Mouse (Mus musculus) left cerebral cortex, postnatal 25 days (tissue): ENCODE results near the gene Gna11. TPM values are rescaled to one million over a fixed set of nuclear protein-coding genes. Genes with fewer than 3 reads are reported as not detected.

Source experiments
- DNase-seq, 2 experiments: peaks; one replicate each; pipeline ENCODE4 v3.0.0; 2022; ENCODE audit warnings: low spot score in 2 of 2, mixed read lengths in 1 of 2
- intact Hi-C: fragments of 180-260 bp; cut with DNase I; formaldehyde crosslinking; loops from one replicate; pipeline ENCODE4 v1.15.1; 2025
- total RNA-seq, 2 experiments: library from RNA; stranded (reverse); gene quantifications; 2 replicates each; pipeline ENCODE4 v1.2.3; 2021

The Gna11 gene
- total RNA-seq, 2 experiments from 2014 or later, result 101 to 107 TPM

GRCm38 (mm10) chr10:81568381-81569191 lies 23.6 kb upstream of the Gna11 start:
- no peak for DNase-seq

DNA sequence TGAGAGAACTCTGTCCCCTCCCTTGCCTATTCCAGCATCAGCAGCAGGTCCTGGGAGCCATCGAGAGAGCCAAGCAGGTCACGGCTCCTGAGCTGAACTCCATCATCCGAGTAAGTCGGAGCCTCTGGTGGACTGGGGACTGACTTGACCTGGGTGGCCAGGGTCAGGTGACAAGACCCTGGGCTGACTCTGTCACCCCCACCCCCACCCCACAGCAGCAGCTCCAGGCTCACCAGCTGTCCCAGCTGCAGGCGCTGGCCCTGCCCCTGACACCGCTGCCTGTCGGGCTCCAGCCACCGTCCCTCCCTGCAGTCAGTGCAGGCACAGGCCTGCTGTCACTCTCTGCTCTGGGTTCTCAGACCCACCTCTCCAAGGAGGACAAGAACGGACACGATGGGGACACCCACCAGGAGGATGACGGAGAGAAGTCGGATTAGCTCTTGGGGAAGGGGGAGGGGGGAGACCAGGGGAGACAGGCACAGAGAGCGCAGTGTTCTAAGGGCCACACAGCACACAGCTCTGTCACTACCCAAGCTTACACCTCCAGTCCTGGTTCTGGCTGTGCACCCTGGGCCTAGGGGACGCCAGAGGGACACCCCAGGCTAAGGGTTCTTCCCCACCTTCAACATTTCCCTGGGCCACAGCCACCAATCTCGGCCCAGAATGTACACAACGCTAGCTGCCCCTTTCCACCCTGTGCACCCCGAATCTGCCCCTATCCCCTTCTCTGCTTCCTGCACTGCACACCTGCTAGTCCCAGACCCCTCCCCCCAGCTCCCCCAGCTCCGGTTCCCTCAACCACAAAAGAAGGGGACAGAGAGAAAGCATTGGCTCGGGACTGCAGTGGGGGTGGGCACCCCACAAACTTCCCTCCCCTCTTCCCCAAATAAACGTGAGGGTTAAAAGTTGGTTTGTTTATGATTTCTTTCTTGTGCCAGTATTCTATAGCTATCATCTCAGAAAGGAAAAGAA lies 20.6 kb upstream of the Gna11 start:
- no peak for DNase-seq
- intact Hi-C loops, result no loop called here

More at GRCm38 (mm10) chr10:81568381-81569191, 23.6 kb upstream of the Gna11 start:
- intact Hi-C loops, result no loop called here

GRCm38 (mm10) chr10:81564734-81565133 lies 19.7 kb upstream of the Gna11 start:
- DNase-seq, result peak; percentile 53 to 54
- intact Hi-C loops, result loop anchor here (5.0 kb wide), 1 partner anchor 38 kb away; the partner anchor contains the start of gene Tle6

DNA sequence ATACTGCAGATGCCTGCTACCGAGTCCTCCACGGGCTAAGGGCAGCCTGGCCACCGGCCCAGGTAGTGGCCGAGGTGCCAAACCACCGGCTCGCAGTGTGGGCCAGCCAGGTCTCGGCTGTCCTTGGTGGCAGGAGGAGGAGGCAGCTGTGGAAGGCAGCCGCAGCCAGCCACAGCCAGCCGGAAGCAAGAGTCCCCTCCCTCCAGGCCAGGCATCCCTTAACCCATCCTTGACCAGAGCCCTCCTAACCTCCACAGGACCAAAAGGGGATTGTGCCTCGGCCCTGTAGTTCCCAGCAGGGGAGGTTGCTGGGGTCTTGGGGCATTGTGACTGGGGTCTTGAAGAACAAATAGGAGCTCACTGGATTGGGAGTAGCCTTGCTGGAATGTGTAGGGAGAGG lies 19.2 kb upstream of the Gna11 start:
- intact Hi-C loops, result loop anchor here (5.0 kb wide), 1 partner anchor 38 kb away; the partner anchor contains the start of gene Tle6

GRCm38 (mm10) chr10:81563481-81563880 lies 18.5 kb upstream of the Gna11 start:
- DNase-seq, result no peak
- intact Hi-C loops, result loop anchor here (5.0 kb wide), 1 partner anchor 39 kb away; the partner anchor contains the start of gene Tle6

More for the DNA sequence above, 19.2 kb upstream of the Gna11 start:
- no peak for DNase-seq

- intact Hi-C loops, result loop anchor here (5.0 kb wide), 1 partner anchor 40 kb away; the partner anchor contains the start of gene Tle6
- DNase-seq, result no peak
These were observed 17.4 kb upstream of the Gna11 start for GRCm38 (mm10) chr10:81562411-81562810.

- no peak for DNase-seq
- intact Hi-C loops, result loop anchor here (5.0 kb wide), 1 partner anchor 41 kb away; the partner anchor contains the start of gene Tle6
These were observed 15.9 kb upstream of the Gna11 start for GRCm38 (mm10) chr10:81560719-81561459.

GRCm38 (mm10) chr10:81559627-81560539 lies 14.9 kb upstream of the Gna11 start:
- peak; percentile 73 to 80 for DNase-seq
- intact Hi-C loops, result loop anchor here (5.0 to 10.0 kb wide), 2 partner anchors 42 to 1875 kb away; partner anchors contain the start of genes Cdc34, Gzmm and Tle6

- intact Hi-C loops, result loop anchor here (10.0 kb wide), 1 partner anchor 1874 kb away; the partner anchor contains the start of genes Cdc34 and Gzmm
These were observed 14.2 kb upstream of the Gna11 start, which contains the start of gene Aes for GRCm38 (mm10) chr10:81559163-81559626. Gene Aes (plus strand): TSS chr10:81559488.

GRCm38 (mm10) chr10:81557491-81557890 lies 12.5 kb upstream of the Gna11 start:
- intact Hi-C loops, result loop anchor here (10.0 kb wide), 1 partner anchor 1873 kb away; the partner anchor contains the start of genes Cdc34 and Gzmm
- no peak for DNase-seq

More at GRCm38 (mm10) chr10:81559163-81559626, 14.2 kb upstream of the Gna11 start, which contains the start of gene Aes:
- DNase-seq, result peak; percentile 70 to 77

DNA sequence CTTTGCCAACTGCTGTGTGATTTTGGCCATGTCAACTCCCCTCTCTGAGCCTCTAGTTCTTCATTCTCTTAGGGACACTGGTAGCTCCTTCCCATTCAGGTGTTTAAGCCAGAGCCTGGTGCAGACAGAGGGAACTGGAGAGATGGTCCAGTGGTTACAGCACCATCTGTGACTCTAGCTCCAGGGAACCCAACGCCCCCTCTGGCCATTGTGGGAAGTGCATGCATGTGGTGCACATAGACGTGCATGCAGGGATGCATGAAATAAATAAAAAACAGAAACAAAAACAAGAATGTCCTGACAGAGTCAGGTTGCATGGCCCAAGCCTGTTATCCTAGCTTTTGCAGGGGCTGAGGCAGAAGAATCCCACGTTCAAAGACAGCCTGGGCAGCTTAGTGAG lies 11.3 kb upstream of the Gna11 start:
- intact Hi-C loops, result loop anchor here (10.0 kb wide), 1 partner anchor 1871 kb away; the partner anchor contains the start of genes Cdc34 and Gzmm
- no peak for DNase-seq

- intact Hi-C loops, result loop anchor here (10.0 kb wide), 1 partner anchor 1869 kb away; the partner anchor contains the start of genes Cdc34 and Gzmm
- DNase-seq, result no peak
These were observed 9.1 kb upstream of the Gna11 start for GRCm38 (mm10) chr10:81553807-81554755.

DNA sequence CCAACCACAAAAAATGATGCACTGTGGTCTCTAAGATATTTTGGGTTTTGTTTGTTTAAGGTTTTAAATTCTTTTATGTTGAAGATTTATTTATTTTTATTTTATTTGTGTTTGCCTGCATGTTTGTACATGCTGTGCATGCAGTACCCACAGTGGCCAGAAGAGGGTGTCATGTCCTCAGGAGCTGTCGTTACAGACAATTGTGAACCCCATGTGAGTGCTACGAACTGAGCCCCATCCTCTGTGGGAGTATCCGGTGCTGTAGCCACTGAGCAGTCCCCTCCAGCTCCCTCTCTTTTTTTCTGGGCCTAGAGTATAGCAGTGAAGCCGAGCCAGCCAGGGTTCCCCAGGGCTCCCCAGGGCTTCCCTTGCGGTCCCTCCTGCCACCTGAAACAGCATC lies 8.2 kb upstream of the Gna11 start:
- no peak for DNase-seq
- intact Hi-C loops, result loop anchor here (10.0 kb wide), 1 partner anchor 1868 kb away; the partner anchor contains the start of genes Cdc34 and Gzmm

- DNase-seq, result peak; percentile 83 to 88
- intact Hi-C loops, result loop anchor here (2.0 to 10.0 kb wide), 2 partner anchors 49 to 1867 kb away; partner anchors contain the start of genes Cdc34 and Gzmm
These were observed 6.7 kb upstream of the Gna11 start for GRCm38 (mm10) chr10:81551597-81552102.

DNA sequence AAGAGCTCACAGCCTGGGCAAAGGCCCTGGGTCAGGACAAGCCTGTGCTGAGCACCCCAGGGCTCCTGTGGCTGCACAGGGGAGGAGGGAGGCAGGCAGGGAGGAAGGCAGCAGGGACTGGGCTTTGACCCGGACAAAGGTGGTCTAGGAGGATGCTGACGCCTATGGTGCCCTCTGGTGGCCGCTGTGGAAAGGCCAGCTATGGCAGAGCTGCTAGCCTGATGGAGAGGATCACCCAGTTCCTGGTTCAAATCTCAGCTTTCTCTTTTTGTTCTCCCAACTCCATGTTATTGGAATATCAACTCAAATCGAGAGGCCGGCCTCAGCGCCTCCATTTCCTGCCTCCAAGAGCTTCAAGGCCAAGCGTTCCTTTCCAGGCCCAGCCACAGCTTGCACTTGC lies 5.3 kb upstream of the Gna11 start:
- intact Hi-C loops, result loop anchor here (2.0 to 10.0 kb wide), 2 partner anchors 47 to 1865 kb away; partner anchors contain the start of genes Cdc34 and Gzmm

DNA sequence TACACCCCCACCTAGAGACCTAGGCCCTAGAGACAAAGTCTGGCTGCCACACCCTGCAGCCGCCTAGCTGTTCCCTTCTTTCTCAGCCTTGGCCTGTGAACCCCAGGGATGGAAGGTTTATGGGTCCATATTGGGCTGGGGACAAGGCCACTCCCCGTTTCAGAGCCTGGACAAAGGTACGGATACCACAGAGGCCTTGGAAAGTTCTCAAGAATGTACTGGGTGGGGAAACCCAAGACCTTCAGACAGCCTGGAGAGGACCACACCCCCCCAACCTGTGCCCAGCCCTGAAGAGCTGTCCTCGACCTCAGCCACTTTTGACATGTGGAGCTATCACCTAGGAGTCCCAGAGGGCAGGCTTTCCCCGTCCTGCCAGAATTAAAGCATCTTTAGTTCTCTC lies 4.0 kb upstream of the Gna11 start:
- intact Hi-C loops, result no loop called here
- no peak for DNase-seq

More for the DNA sequence above, 5.3 kb upstream of the Gna11 start:
- DNase-seq, result no peak
